Mouse (Mus musculus) naive thymus-derived CD4-positive, alpha-beta T cell, adult 2 months (primary cell): ENCODE results near the gene Zfp865.
"Not testable (repeated sequence)": the region's sequence is repeated elsewhere in the genome, so short reads cannot be mapped to it uniquely, and the experiment has no call there.

Experiments used
- DNase-seq: peaks from one replicate; pipeline ENCODE4 v3.0.0-alpha.2; 2011; ENCODE audit warnings: low read depth

Gene Zfp865

DNA sequence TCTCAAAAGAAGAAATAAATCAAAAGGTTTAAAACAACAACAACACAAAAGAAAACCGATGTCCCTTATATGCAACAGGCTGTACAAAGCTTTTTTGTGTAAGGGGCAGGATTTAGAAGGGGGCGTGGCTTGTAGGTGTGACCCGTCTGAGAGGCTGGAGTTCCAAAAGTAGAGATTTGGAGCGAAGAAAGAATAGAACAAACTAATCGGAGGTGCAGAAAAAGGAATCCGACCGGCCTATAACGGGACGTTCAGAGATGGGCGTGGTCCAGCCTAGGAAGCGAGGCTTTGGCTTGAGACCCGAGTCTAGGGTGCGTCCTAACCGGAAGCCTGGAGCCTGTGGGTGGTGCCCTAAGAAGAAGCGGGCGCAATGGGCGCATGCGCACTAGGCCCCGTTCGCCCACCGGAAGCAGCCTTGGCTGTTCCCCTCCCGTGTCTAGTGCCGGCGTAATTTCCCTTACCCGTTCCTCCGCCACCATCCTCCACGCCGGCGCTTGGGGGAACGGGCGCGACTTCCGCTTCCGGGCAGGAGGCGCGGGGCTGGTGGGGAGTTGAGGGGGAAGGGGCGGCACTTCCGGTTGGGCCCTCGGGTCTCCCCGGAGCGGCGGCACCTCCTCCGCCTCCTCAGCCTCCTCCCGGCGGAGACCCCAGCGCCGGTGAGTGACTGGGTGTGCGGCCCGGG lies at the start of gene Zfp865, which contains the start of gene Ccdc106:
Gene Zfp865, plus strand, starts transcription at position 377 of the 682 bp plus-strand sequence.
Gene Ccdc106, plus strand, starts transcription at position 554 of the 682 bp plus-strand sequence.
- peak; percentile 99 for DNase-seq

DNA sequence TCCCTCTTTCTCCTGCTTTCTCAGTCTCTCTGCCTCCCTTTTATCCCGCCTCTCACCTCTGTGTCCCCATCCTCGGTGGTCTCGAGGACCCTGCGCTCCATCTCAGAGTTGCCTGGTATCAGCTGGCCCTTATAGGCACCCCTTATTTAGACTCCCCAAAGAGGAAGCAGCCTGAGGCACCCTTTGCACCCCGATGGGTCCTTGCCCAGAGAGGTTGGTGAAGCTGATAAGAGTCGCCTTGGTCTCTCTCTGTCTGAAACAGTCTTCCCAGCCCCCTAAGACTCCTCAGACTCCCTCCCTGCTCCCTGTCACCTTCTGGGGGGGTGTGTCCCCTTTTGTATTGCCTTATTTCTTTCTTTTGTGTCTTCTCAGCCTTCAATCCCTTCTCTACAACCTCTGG lies 49.1 kb upstream of the Zfp865 start, which contains the start of gene Sbk3:
Gene Sbk3, minus strand, starts transcription at position 101 of the 400 bp plus-strand sequence.
- no peak for DNase-seq

GRCm38 (mm10) chr7:4971710-4972109 lies 48.5 kb upstream of the Zfp865 start:
- no peak for DNase-seq

DNA sequence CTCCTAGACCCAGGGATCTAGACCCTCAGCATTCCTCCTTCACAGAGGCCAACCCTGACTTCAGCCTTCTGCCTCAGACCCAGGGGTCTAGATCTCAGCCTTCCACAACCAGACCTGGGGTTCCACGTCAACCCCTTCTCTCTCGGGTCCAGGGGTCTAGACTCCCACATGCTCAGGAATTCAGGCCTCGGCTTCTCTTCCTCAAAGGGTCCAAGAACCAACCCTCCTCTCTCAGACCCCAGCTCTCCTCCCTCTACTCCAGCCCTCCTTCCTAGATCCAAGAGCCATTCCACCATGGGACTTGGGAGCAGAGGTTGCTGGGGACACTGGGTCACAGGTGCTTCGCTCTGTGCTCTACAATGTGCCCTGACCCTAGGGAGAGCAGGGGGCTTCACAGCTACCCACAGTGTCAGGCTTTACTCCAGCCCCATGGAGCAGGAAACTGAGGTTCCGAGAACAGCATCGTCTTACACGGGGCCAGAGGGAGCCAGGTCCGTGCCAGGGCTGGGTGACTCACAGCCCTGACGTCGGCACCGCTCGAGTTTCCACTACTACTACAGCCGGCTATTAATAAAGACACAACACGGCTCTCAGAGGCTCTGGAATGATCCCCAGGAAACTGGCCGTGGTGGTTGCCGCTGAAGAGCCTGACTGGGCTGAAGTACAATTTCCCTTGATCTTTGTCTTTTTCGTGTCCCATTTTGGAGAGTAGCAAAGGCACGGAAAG lies 47.7 kb upstream of the Zfp865 start:
- DNase-seq: no peak

DNA sequence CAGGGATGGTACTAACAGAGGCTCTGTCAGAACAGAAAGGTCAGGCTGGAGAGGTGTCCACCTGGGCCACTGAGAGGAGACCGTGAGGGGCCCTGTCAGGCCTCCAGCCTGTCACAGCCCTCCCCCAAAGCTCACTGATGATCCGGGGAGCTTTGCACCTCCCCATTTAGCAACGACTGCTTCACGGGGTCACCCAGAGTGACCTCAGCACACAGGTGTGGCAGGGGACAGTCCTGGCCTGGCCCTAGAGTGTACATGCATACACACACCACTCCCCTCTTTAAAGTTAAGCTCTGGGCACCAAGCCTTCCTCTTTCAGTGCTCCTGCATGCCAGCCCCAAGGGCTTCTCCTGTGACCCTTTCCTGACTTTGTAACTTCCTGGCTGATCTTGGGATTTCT lies 44.7 kb upstream of the Zfp865 start:
- DNase-seq: no peak

DNA sequence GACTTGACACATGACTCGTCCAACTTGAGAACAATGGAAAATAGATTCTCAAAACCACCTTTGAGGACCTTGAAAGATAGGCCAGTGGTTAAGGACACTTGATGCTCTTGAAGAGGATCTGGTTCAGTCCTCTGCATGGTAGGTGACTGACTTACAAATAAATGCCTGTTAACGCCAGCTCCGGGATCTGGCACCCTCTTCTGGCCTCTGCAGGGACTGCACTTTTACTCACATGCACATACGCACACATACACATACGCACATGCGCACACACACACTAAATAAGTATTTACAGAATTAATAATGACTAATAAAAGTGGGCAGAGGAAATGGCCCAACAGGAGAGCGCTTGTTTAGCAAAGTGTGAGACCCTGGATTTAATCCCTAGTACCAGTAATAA lies 43.3 kb upstream of the Zfp865 start:
- no peak for DNase-seq

GRCm38 (mm10) chr7:4988250-4988649 lies 31.9 kb upstream of the Zfp865 start:
- DNase-seq: no peak

DNA sequence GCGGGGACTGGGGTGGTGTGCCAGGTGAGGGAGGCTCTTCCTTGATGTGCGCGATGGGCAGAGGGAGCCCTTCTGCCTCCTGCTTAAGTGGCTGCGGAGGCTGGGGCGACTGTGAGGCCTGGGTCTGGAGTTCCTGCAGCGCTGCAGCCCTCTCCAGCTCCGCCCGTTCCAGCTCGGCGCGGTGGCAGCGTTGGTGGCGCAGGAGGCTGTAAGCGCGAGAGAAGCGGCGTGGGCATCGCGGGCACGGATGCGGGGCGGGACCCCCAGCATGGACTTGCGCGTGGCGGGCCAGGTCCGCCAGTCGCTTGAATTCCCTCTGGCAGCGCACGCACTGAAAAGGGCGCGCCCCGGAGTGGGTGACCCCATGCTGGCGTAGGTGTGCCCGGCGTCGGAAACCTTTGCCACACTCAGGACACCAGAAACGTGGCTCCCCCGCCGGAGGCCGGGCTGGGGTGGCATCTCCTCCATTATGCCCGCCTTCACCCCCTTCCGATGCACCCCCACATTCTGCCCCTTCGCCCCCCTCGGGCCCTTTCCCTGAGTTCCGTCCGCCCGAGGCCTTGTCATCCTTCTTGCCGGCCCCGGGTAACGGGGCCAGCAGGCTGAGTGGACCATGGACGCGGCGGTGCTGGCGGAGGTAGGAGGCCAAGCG lies 26.7 kb upstream of the Zfp865 start:
- DNase-seq: no peak

- DNase-seq: no peak
Measured at GRCm38 (mm10) chr7:4993999-4994788, 26.0 kb upstream of the Zfp865 start.

DNA sequence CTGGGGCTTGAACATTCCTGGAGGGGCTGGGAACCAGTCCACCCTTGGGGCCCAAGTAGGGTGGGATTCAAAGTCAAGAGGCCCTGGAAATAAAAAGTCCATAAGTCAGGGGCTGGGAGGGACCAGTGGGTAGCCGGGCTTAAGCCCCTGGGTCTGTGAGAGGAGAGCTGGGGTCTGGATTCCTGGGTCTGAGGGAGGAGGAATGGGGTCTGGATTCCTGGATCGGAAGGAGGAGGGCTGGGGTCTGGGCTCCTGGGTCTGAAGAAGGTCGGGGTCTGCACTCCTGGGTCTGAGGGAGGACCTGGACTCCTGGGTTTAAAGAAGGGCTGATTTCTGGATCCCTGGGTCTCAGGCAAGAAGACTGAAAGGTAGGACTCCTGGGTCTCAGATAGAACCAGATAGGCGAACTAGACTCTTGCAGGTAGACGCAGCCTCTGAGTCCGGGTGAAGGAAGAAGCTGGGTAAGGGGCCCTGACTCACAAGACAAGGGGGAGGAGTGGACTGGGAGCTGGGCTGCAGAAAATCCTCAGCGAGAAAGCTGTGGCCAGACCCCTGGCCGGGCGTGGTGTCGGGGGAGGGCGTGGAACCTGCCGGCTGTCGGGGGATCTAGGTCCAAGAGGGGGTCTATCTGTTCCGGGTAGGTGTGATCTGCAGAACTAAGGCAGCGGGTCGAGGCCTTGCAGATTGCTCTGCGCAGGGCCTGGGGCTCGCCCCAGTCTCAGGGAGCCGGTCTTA lies 24.7 kb upstream of the Zfp865 start:
- DNase-seq: peak; percentile 16

GRCm38 (mm10) chr7:4996003-4996895 lies 23.9 kb upstream of the Zfp865 start, which contains the start of gene Zfp579:
TSS of gene Zfp579 (minus strand) at chr7:4996158.
- DNase-seq: peak; percentile 86

GRCm38 (mm10) chr7:4996934-4997333 lies 23.2 kb upstream of the Zfp865 start:
- no peak for DNase-seq

DNA sequence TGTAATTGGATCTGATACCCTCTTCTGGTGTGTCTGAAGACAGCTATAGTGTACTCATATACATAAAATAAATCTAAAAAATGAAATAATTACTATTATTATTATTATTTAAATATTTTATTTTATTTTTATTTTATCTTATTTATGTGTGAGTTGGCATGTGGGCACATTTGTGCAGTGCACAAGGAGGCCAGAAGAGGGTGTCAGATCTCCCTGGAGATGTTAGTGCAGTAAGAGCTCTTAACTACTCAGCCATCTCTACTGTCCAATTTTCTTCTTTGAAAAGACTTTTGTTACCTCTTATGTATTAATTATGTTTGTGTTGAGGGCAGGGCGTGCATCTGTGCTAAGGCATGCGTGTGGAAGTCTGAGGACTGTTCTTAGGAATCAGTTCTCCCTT lies 20.3 kb upstream of the Zfp865 start:
- peak; percentile 60 for DNase-seq

DNA sequence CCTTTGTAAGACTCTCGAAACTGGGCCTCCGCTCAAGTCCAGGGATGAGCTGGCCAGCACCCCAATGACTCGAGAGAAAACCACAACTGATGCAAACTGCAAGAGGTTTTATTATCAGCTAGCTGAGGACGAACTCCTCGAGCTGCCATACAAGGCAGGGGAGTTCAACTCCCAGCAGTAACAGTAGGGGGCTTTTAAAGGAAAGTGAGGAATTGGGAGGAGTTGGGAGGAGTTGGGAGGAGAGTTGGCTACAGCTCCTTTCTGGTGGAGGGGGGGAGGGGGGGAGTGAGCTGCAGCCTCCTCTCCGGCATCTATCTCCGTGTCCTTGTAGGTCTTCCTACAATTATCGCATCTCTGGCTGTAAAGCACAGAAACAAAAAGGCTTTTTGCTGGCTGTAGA lies 17.3 kb upstream of the Zfp865 start:
- not testable (repeated sequence) for DNase-seq

DNA sequence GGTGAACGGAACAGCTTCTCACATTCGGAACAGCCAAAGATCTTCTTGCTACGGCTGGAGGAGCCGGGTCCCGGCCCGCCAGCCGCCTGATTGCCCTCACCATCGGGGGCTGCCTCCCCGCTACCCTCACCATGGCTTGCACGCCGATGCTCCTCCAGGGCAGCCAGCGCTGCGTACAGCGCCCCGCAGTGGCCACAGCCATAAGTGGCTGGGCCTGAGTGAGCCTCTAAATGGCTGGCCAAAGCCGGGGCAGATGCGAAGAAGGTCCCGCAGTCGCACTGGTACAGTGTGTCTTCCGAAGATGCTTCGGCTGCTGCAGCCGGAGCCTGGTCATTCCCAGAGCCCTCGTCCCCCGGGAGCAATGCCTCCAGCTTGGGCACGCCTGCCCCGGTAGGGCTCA lies 11.9 kb upstream of the Zfp865 start:
- no peak for DNase-seq

DNA sequence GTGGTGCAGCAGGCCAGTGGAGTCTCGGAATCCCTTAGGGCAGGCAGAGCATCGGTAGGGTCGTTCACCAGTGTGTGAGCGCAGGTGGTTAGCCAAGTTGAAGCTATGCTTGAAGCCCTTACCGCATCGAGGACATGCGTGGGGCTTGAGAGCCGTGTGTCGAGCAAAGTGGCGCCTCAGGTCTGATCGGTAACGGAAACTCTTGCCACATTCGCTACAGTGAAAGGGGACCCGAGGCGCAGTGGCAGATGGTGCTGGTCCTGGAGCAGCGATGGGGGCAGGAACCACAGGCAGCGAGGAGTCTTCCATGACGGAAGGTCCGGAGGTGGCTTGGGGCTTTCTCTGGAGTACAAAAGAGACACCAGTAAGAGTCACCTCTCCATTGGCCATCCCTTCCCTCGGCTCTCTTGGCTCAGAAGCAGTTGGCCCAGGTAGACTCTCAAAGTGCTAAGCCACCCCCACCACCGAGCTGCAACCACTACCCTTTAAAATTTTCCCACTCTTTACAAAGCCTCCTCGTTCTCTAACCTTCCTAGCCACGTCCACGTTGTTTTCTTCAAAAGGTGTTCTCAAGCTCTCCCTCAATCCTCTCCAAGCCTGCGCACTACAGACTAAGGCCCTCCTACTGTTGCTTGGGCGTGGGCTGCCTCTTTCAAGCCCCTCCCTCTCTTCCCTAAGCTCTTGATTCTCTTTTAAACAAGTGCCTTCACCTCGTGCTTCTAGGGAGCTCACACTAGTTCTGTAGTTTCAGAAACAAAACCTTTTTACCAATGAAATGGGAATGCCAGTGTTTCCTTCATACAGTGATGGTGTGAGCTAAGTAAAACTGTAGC lies 7.3 kb upstream of the Zfp865 start:
- DNase-seq: peak; percentile 35

- peak; percentile 99 for DNase-seq
Measured at GRCm38 (mm10) chr7:5014251-5015117, 5.7 kb upstream of the Zfp865 start, which contains the start of the genes Zfp524 and Fiz1. TSS of gene Zfp524 (plus strand) at chr7:5014415. TSS of gene Fiz1 (minus strand) at chr7:5014697.
